Mouse (Mus musculus): ENCODE results near the gene Gse1. TPM values are rescaled to one million over a fixed set of nuclear protein-coding genes. Genes with fewer than 3 reads are reported as not detected.

Gse1 gene
- polyA plus RNA-seq, 1 experiment from 2014 or later: 24.0 TPM

- peaks cover 46% of the 10 kb centered on the region for H3K4me1 ChIP-seq
- no peak for ATAC-seq
- H3K27ac ChIP-seq: no peak overlapping the region
These were observed 14.3 kb upstream of the Gse1 start for GRCm38 (mm10) chr8:120213939-120214338.

GRCm38 (mm10) chr8:120215416-120216141 lies 12.7 kb upstream of the Gse1 start:
- peaks cover 38% of the 10 kb centered on the region for H3K4me1 ChIP-seq
- H3K9me3 ChIP-seq (replicated peaks): no peaks in the 10 kb centered on the region
- no peak for ATAC-seq
- H3K9ac ChIP-seq: no peak overlapping the region
- no peak overlapping the region for H3K4me2 ChIP-seq
- no peaks in the 10 kb centered on the region for H3K36me3 ChIP-seq (ENCODE audit: poor library complexity, severe bottlenecking)
- H3K27ac ChIP-seq: peak overlapping the region; percentile 5; the same call in 1 of the 2 replicates
- 54% methylated on average over 7 of the region's 7 CpGs for WGBS
- no peaks in the 10 kb centered on the region for H3K27me3 ChIP-seq
- H3K4me3 ChIP-seq: no peak overlapping the region

More at GRCm38 (mm10) chr8:120213939-120214338, 14.3 kb upstream of the Gse1 start:
- Histone ChIP-seq H3K36me3 (ENCODE audit: poor library complexity, severe bottlenecking) (no peaks in the 10 kb centered on the region), H3K4me3 (no peak overlapping the region), H3K27me3 (no peaks in the 10 kb centered on the region), H3K9me3 (replicated peaks) (no peaks in the 10 kb centered on the region), H3K4me2 (no peak overlapping the region), H3K9ac (no peak overlapping the region)
- WGBS: 68% methylated on average over 5 of the region's 5 CpGs

- H3K36me3 ChIP-seq (ENCODE audit: poor library complexity, severe bottlenecking): no peaks in the 10 kb centered on the region
- peak overlapping the region; percentile 41; the same call in 1 of the 2 replicates for H3K9ac ChIP-seq
- H3K4me3 ChIP-seq: no peak overlapping the region
- 21% methylated on average over 13 of the region's 13 CpGs for WGBS
- ATAC-seq: peak; percentile 91
- H3K9me3 ChIP-seq (replicated peaks): no peaks in the 10 kb centered on the region
- peaks cover 29% of the 10 kb centered on the region for H3K4me1 ChIP-seq
- peak overlapping the region; percentile 65 for H3K27ac ChIP-seq
- H3K4me2 ChIP-seq: peak overlapping the region; percentile 27
- no peaks in the 10 kb centered on the region for H3K27me3 ChIP-seq
These were observed 11.1 kb upstream of the Gse1 start for GRCm38 (mm10) chr8:120216855-120217830.

DNA sequence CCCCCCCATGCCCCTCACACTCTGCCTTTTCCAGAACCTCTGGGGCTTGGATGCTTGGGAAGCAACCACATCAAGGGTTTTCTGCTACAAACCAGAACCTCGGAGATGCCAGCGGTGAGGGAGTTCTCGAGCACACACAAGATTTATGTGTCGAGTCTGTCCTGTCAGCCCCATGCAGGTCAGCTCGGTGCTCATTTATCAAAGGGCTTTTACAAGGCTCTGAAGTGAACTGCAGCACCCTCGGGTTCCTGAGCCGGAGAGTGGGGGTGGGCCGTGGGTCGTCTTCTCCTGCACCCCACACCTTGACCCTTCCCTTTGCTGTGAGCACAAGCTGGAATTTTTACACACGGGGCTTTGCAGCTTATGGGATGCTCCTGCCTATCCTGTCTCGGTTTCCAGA lies 5.7 kb upstream of the Gse1 start:
- H3K4me3 ChIP-seq: no peak overlapping the region
- no peaks in the 10 kb centered on the region for H3K9me3 ChIP-seq (replicated peaks)
- peaks cover 40% of the 10 kb centered on the region for H3K4me1 ChIP-seq
- peak overlapping the region; percentile 12; the same call in 1 of the 2 replicates for H3K9ac ChIP-seq
- H3K36me3 ChIP-seq (ENCODE audit: poor library complexity, severe bottlenecking): no peaks in the 10 kb centered on the region
- no peaks in the 10 kb centered on the region for H3K27me3 ChIP-seq
- no peak overlapping the region for H3K27ac ChIP-seq
- no peak overlapping the region for H3K4me2 ChIP-seq
- ATAC-seq: no peak
- 74% methylated on average over 11 of the region's 11 CpGs for WGBS

- no peak for ATAC-seq
These were observed 3.5 kb upstream of the Gse1 start for GRCm38 (mm10) chr8:120224521-120225420.

DNA sequence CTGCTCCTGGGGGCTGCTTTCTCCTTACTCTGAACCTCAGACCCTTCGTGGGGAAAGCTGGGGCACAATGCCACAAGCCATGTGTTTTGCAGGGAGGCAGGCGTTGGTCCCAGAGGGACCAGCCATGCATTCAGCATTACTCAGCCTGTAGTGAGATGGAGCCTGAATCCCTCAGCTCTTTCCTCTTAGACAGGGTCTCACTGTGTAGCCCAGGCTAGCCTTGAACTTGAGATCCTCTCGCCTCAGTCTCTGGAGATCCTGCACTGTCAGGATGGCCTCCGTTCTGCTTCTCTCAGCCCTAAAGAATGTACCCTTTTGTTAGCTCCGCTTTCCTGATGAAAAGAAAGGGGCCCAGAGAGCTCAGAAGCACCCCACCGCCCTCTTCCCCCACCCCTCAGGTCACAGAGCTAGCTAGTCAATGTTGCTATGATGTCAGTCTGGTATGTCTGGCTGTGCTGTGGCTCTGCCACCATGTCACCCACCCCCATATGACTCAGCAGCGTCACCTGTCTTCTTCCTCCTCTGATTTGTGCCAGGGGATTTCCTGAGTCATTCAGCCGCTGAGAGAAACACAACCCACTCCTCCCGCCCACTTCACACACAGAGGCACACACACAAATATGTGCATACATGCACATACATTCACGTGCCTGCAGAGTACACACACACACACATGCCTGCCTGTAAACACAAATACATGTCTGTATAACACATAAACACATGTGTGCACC lies 2.7 kb upstream of the Gse1 start:
- Histone ChIP-seq H3K27me3 (peaks cover 15% of the 10 kb centered on the region), H3K4me3 (no peak overlapping the region), H3K9me3 (replicated peaks) (no peaks in the 10 kb centered on the region), H3K4me2 (no peak overlapping the region), H3K9ac (peak overlapping the region; percentile 27; the same call in 1 of the 2 replicates), H3K36me3 (ENCODE audit: poor library complexity, severe bottlenecking) (no peaks in the 10 kb centered on the region), H3K27ac (peak overlapping the region; percentile 26; the same call in 1 of the 2 replicates), H3K4me1 (peaks cover 59% of the 10 kb centered on the region)
- no peak for ATAC-seq
- WGBS: 23% methylated on average over 10 of the region's 10 CpGs

More at GRCm38 (mm10) chr8:120224521-120225420, 3.5 kb upstream of the Gse1 start:
- peaks cover 51% of the 10 kb centered on the region for H3K4me1 ChIP-seq
- H3K36me3 ChIP-seq (ENCODE audit: poor library complexity, severe bottlenecking): no peaks in the 10 kb centered on the region
- no peak overlapping the region for H3K4me3 ChIP-seq
- WGBS: 42% methylated on average over 11 of the region's 11 CpGs
- no peak overlapping the region for H3K4me2 ChIP-seq
- 0 out of 2 replicates have a peak overlapping the region, but pooled peaks have one; percentile 26 for H3K27ac ChIP-seq
- peak overlapping the region; percentile 40; the same call in 1 of the 2 replicates for H3K9ac ChIP-seq
- no peaks in the 10 kb centered on the region for H3K9me3 ChIP-seq (replicated peaks)
- peaks cover 7% of the 10 kb centered on the region for H3K27me3 ChIP-seq

DNA sequence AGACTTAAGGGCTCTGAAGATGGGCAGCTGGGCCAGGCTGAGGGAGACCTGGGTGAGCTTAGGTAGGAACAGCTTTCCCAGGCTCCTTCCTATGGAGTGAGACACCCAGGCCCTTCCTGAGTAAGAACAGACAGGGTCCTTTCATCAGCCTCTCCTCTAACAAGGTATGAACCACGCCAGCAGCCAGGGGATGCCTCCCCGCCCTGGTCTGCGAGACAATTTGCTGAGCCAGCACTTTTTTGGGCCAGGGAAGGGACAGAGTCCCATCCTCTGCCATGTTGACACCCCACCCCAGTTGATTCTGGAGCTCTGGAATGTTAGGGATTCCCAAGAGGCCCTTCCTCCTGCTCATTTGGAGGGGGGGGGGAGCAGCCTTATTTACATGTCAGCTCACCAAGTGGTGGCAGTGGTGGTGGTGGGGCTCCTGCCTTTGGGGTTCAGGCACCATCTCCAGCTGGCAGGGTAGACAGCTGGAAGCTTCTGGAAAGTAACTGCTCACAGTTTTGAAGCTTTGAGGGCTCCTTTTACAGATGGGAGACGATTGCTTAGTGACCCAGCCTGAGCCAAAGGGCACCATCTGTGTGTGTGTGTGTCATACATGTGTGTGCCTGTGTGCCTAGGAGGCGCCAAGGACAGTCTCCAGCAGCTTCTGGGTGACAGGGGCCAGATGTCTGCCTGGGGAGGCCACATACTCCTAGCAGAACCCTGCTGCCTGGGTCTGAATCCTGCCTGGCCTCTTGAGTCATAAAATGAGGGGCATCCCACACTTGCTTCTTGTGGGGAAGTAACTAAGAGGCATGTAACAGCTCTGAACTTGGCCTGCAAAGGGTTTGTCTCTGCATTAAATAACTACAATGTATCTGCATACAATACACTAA lies 1.3 kb upstream of the Gse1 start:
- Histone ChIP-seq H3K4me3 (no peak overlapping the region), H3K4me2 (0 out of 2 replicates have a peak overlapping the region, but pooled peaks have one; percentile 94), H3K9me3 (replicated peaks) (no peaks in the 10 kb centered on the region), H3K4me1 (peaks cover 73% of the 10 kb centered on the region), H3K27me3 (peaks cover 29% of the 10 kb centered on the region), H3K36me3 (ENCODE audit: poor library complexity, severe bottlenecking) (no peaks in the 10 kb centered on the region), H3K9ac (no peak overlapping the region), H3K27ac (peak overlapping the region; percentile 31; the same call in 1 of the 2 replicates)
- ATAC-seq: no peak
- 39% methylated on average over 5 of the region's 5 CpGs for WGBS

DNA sequence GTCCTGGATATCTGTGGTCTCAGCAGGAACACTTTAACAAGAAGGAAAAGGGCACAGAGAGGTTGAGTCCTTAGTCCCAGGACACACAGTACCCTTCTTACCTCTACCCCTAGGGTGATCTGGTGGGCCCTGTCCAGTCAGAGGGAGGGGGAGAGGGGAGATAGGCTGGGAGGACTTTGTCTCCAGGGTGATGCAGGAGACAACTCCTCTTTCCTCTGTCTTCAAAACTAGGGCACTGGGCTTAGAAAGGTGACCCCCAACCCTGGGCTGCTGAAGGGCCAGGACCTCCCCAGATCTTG lies 729 bp upstream of the Gse1 start:
- Histone ChIP-seq H3K4me1 (peaks cover 76% of the 10 kb centered on the region), H3K4me3 (peak overlapping the region; percentile 54), H3K36me3 (ENCODE audit: poor library complexity, severe bottlenecking) (no peaks in the 10 kb centered on the region), H3K4me2 (peak overlapping the region; percentile 94), H3K27ac (peak overlapping the region; percentile 44; the same call in 1 of the 2 replicates), H3K27me3 (peaks cover 29% of the 10 kb centered on the region), H3K9ac (peak overlapping the region; percentile 51), H3K9me3 (replicated peaks) (no peaks in the 10 kb centered on the region)
- ATAC-seq: no peak

- ATAC-seq: peak; percentile 28
- H3K4me2 ChIP-seq: peak overlapping the region; percentile 94
- H3K27me3 ChIP-seq: peaks cover 29% of the 10 kb centered on the region
- peaks cover 84% of the 10 kb centered on the region for H3K4me1 ChIP-seq
- H3K9ac ChIP-seq: peak overlapping the region; percentile 71
- peak overlapping the region; percentile 54 for H3K4me3 ChIP-seq
- no peaks in the 10 kb centered on the region for H3K36me3 ChIP-seq (ENCODE audit: poor library complexity, severe bottlenecking)
- under 1% methylated on average over 81 of the region's 125 CpGs for WGBS
- 0 out of 2 replicates have a peak overlapping the region, but pooled peaks have one; percentile 10 for H3K27ac ChIP-seq
- H3K9me3 ChIP-seq (replicated peaks): no peaks in the 10 kb centered on the region
These were observed 721 bp downstream of the Gse1 start for GRCm38 (mm10) chr8:120228781-120229573.

DNA sequence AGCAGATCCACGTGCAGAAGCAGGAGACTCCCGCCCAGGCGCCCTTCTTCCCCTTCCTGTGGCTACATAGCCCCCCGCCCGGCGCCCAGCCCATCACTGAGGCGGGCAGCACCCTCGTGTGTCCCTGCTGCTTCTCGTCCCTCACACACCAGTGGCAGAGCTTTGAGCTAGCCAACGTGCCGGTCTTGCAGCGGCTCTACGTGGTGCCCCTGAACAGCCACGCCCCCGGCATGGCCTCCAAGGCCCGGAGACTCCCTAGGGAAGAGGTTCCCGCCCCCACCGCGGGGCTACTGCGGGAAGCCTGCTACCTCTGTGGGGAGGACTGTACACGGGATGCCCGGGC lies 1.3 kb downstream of the Gse1 start:
- Histone ChIP-seq H3K4me3 (peak overlapping the region; percentile 54), H3K27ac (no peak overlapping the region), H3K36me3 (ENCODE audit: poor library complexity, severe bottlenecking) (no peaks in the 10 kb centered on the region), H3K27me3 (peaks cover 29% of the 10 kb centered on the region), H3K4me2 (peak overlapping the region; percentile 94), H3K9ac (peak overlapping the region; percentile 71), H3K9me3 (replicated peaks) (no peaks in the 10 kb centered on the region), H3K4me1 (peaks cover 89% of the 10 kb centered on the region)
- under 1% methylated on average over 22 of the region's 22 CpGs for WGBS
- ATAC-seq: 0 out of 2 replicates have a peak, but pooled peaks have one; percentile 4
